Mouse (Mus musculus) E14TG2a.4 (cell line): ENCODE measurements around the gene Wdfy3.

Experiments
- CTCF ChIP-seq: conservative IDR thresholded peaks from 2 replicates; pipeline ENCODE4 v1.5.1; 2014; ENCODE audit warnings: low read length
- NANOG ChIP-seq: IDR thresholded peaks from 2 replicates; pipeline ENCODE4 v1.6.1; 2014; ENCODE audit warnings: borderline replicate concordance, low read length, mixed read lengths
- POU5F1 ChIP-seq: IDR thresholded peaks from 2 replicates; pipeline ENCODE4 v1.6.1; 2014; ENCODE audit warnings: low read length, borderline replicate concordance

GRCm38 (mm10) chr5:102010961-102011360 lies 58.8 kb downstream of the Wdfy3 start:
- TF ChIP-seq CTCF, result no peak
- TF ChIP-seq POU5F1, result no peak
- TF ChIP-seq NANOG, result no peak
